Mouse (Mus musculus): Measurements from ENCODE around the gene Plppr3. TPM values are rescaled to one million over a fixed set of nuclear protein-coding genes. Genes with fewer than 3 reads are reported as not detected.

Plppr3 gene
- polyA plus RNA-seq, 2 experiments = 61.5 to 220 TPM

DNA sequence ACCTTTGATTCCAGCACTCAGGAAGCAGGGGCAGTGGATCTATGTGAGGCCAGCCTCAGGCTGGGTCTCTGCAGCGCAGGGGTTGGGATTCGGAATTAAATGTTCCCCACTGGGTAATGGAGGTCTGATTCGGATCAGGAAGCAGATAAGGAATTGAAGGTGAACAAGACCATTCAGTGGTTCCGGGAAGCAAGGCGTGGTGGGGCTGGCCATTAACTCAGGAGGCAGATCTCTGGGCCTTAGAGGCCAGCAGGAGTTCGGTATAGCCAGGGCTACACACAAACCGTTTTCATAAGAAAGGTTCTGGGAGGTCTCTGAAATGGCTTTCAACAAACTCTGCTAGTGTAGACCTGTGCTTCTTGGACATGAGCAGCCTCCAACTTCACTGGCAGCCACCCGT is 21.6 kb downstream of the Plppr3 start:
- Histone ChIP-seq H3K9ac (ENCODE audit: low read depth, low read length, severe bottlenecking) (peak overlapping the region; percentile 99), H3K27me3 (ENCODE audit: control insufficient read depth, insufficient read depth, low read length) (no peaks in the 10 kb centered on the region), H3K9me3 (ENCODE audit: control insufficient read depth, low read length) (no peaks in the 10 kb centered on the region), H3K4me2 (replicated peaks; ENCODE audit: low read depth, low read length, severe bottlenecking) (peak overlapping the region; percentile 82), H3K27ac (replicated peaks; ENCODE audit: low read depth, low read length) (peak overlapping the region; percentile 99), H3K4me1 (ENCODE audit: control insufficient read depth, insufficient read depth, low read length) (peaks cover 40% of the 10 kb centered on the region), H3K4me3 (replicated peaks; ENCODE audit: low read length) (peak overlapping the region; percentile 99), H3K36me3 (ENCODE audit: control insufficient read depth, insufficient read depth, low read length) (peaks cover 22% of the 10 kb centered on the region)
- WGBS = 24% methylated on average over 8 of the region's 8 CpGs
- TF ChIP-seq POLR2A (IDR thresholded peaks at IDR 0.05; ENCODE audit: borderline replicate concordance, extremely low read depth, insufficient read depth, insufficient read length) = no peak
- no peak for ATAC-seq (ENCODE audit: low FRiP score, low read depth)
- no peak for DNase-seq (ENCODE audit: low spot score)

DNA sequence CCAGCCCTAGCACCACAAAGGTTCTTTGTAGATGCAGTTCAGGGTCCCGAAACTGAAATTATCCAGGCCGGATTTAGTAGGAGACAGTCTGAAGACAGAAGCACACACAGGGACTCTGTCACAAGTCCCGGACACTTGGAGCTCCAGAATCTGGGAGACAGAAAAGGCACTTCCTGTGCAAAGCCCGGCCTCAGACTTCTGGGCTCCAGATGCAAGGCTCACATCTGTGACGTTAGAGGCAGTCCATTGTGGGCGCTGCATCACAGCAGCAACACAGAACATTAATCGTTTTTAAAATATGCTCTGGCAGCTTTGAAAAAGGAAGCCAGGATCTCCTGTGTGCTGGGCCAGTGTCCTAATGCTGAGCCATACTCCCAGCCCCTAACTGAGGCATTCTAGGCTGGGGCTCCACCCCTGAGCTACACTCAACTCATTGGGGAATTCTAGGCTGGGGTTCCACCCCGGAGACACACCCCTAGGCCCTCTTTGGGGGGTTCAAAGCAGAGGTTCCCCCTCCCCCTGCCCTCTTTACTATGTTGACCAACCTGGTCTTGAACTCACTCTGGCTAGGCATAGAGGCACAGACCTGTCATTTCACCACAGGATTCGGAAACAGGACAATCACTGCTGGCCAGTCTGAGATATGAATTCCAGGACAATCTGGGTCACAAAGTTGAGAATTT is 22.2 kb downstream of the Plppr3 start:
- DNase-seq (ENCODE audit: low spot score) = peak; percentile 60
- ATAC-seq (ENCODE audit: low FRiP score, low read depth) = no peak

DNA sequence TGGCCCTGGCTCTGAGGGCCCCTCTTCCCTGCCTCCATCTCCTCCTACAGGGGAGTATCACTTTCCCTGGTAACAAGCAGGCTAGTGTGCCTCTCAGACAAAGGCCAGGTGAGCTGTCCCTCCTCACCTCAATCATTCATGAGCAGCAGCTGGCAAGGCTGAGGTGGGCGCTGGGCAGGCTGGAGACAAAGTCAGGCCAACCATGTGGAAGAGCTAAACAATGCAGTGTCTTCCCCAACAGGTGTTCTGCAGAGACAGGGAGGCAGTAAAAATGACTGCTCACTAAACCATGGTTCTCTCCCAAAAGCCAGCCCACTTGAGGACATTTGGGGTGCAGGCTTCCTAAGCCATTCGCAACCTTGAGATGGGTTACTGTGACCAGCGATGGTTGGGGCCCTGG is 22.8 kb downstream of the Plppr3 start:
- H3K9me3 ChIP-seq (ENCODE audit: control insufficient read depth, low read length) = no peaks in the 10 kb centered on the region
- DNase-seq (ENCODE audit: low spot score) (no peak), ATAC-seq (ENCODE audit: low FRiP score, low read depth) (no peak)
- peaks cover 10% of the 10 kb centered on the region for H3K36me3 ChIP-seq (ENCODE audit: control insufficient read depth, insufficient read depth, low read length)
- H3K27me3 ChIP-seq (ENCODE audit: control insufficient read depth, insufficient read depth, low read length) = no peaks in the 10 kb centered on the region
- no peak for TF ChIP-seq POLR2A (IDR thresholded peaks at IDR 0.05; ENCODE audit: borderline replicate concordance, extremely low read depth, insufficient read depth, insufficient read length)
- peak overlapping the region; percentile 99 for H3K27ac ChIP-seq (replicated peaks; ENCODE audit: low read depth, low read length)
- peak overlapping the region; percentile 82 for H3K4me2 ChIP-seq (replicated peaks; ENCODE audit: low read depth, low read length, severe bottlenecking)
- no peak overlapping the region for H3K9ac ChIP-seq (ENCODE audit: low read depth, low read length, severe bottlenecking)
- no peak overlapping the region for H3K4me3 ChIP-seq (replicated peaks; ENCODE audit: low read length)
- H3K4me1 ChIP-seq (ENCODE audit: control insufficient read depth, insufficient read depth, low read length) = peaks cover 28% of the 10 kb centered on the region
- 57% methylated on average over 3 of the region's 3 CpGs for WGBS

More for the DNA sequence above, 22.2 kb downstream of the Plppr3 start:
- no peak for TF ChIP-seq POLR2A (IDR thresholded peaks at IDR 0.05; ENCODE audit: borderline replicate concordance, extremely low read depth, insufficient read depth, insufficient read length)
- H3K27me3 ChIP-seq (ENCODE audit: control insufficient read depth, insufficient read depth, low read length) = no peaks in the 10 kb centered on the region
- no peaks in the 10 kb centered on the region for H3K9me3 ChIP-seq (ENCODE audit: control insufficient read depth, low read length)
- peaks cover 16% of the 10 kb centered on the region for H3K36me3 ChIP-seq (ENCODE audit: control insufficient read depth, insufficient read depth, low read length)
- H3K27ac ChIP-seq (replicated peaks; ENCODE audit: low read depth, low read length) = peak overlapping the region; percentile 99
- peak overlapping the region; percentile 99; the same call in 1 of the 2 replicates for H3K4me3 ChIP-seq (replicated peaks; ENCODE audit: low read length)
- H3K9ac ChIP-seq (ENCODE audit: low read depth, low read length, severe bottlenecking) = peak overlapping the region; percentile 99; the same call in 1 of the 2 replicates
- 30% methylated on average over 9 of the region's 9 CpGs for WGBS
- peak overlapping the region; percentile 82 for H3K4me2 ChIP-seq (replicated peaks; ENCODE audit: low read depth, low read length, severe bottlenecking)
- H3K4me1 ChIP-seq (ENCODE audit: control insufficient read depth, insufficient read depth, low read length) = peaks cover 34% of the 10 kb centered on the region

DNA sequence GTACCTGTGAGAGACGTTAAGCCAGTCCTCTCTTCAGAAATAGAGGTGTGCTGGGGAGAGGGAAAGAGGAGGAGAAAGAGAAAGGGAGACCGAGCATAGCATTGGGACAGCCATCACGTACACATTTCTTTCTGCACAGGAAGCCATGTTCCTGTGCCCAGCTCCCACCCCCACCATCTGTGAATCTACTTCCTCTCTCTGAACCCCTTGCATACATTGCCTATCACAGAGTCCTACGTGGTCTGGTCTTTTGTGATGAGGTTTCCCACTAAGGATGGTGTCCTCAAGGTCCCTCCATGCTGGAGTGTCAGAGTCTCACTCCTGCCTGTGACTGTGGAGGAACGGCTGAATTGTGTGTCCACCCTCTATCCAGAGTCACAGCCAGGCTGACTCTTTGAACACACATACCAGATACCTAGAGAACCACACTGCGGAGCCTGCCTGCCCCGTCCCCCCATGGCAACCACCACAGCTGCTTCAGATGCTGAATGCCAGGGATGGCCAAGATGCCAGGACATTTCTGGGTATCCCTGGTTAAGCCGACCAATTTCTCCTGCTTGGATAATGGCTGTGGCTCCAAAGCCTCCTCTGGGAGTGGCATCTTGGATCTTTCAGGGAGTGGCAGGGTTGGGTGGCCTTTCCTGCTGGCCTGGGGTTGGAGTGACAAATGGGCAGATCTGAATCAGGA is 24.3 kb downstream of the Plppr3 start:
- ATAC-seq (ENCODE audit: low FRiP score, low read depth) = no peak
- WGBS = 80% methylated on average over 8 of the region's 8 CpGs
- Histone ChIP-seq H3K4me2 (replicated peaks; ENCODE audit: low read depth, low read length, severe bottlenecking) (no peak overlapping the region), H3K4me1 (ENCODE audit: control insufficient read depth, insufficient read depth, low read length) (peaks cover 20% of the 10 kb centered on the region), H3K27me3 (ENCODE audit: control insufficient read depth, insufficient read depth, low read length) (no peaks in the 10 kb centered on the region), H3K27ac (replicated peaks; ENCODE audit: low read depth, low read length) (no peak overlapping the region), H3K9ac (ENCODE audit: low read depth, low read length, severe bottlenecking) (no peak overlapping the region), H3K4me3 (replicated peaks; ENCODE audit: low read length) (no peak overlapping the region), H3K36me3 (ENCODE audit: control insufficient read depth, insufficient read depth, low read length) (no peaks in the 10 kb centered on the region), H3K9me3 (ENCODE audit: control insufficient read depth, low read length) (no peaks in the 10 kb centered on the region)
- no peak for DNase-seq (ENCODE audit: low spot score)
- no peak for TF ChIP-seq POLR2A (IDR thresholded peaks at IDR 0.05; ENCODE audit: borderline replicate concordance, extremely low read depth, insufficient read depth, insufficient read length)

DNA sequence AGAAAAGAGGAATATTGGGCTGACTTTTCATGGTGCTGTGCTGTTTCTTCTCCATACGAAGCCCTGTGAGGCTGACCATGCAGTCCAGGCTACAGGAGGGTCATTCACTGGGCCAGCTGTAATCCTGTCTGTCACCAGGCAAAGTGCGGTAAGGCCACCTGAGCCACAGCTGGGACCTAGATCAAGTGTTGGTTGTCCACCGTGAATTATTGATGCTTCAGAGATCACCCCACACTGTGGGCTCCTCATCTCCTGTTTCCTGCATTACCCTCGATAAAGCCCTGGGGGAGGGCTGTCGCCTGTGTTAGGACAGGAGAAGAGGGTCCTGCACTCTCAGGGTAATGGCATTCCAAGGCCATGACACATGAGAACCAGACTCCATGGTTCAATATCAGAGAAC is 27.9 kb downstream of the Plppr3 start:
- WGBS = 58% methylated on average over 5 of the region's 5 CpGs
- TF ChIP-seq POLR2A (IDR thresholded peaks at IDR 0.05; ENCODE audit: borderline replicate concordance, extremely low read depth, insufficient read depth, insufficient read length) = no peak

More for the DNA sequence above, 27.9 kb downstream of the Plppr3 start:
- DNase-seq (ENCODE audit: low spot score) (no peak), ATAC-seq (ENCODE audit: low FRiP score, low read depth) (no peak)
- Histone ChIP-seq H3K27ac (replicated peaks; ENCODE audit: low read depth, low read length) (no peak overlapping the region), H3K27me3 (ENCODE audit: control insufficient read depth, insufficient read depth, low read length) (no peaks in the 10 kb centered on the region), H3K9me3 (ENCODE audit: control insufficient read depth, low read length) (no peaks in the 10 kb centered on the region), H3K36me3 (ENCODE audit: control insufficient read depth, insufficient read depth, low read length) (no peaks in the 10 kb centered on the region), H3K4me2 (replicated peaks; ENCODE audit: low read depth, low read length, severe bottlenecking) (no peak overlapping the region), H3K4me3 (replicated peaks; ENCODE audit: low read length) (no peak overlapping the region), H3K9ac (ENCODE audit: low read depth, low read length, severe bottlenecking) (no peak overlapping the region), H3K4me1 (ENCODE audit: control insufficient read depth, insufficient read depth, low read length) (peaks cover 20% of the 10 kb centered on the region)
